Mouse (Mus musculus) telencephalon, adult 2 months (tissue): ENCODE measurements around the gene Trabd2b.
A peak's percentile ranks its signal among the peaks of the same experiment; 100 is the strongest.

Experiments
- DNase-seq: peaks from one replicate; pipeline ENCODE4 v3.0.0-alpha.2; 2011; ENCODE audit warnings: low read depth, low spot score

Trabd2b gene

GRCm38 (mm10) chr4:114492157-114492556, 85.6 kb downstream of the Trabd2b start:
- DNase-seq: no peak

- no peak for DNase-seq
Observed at GRCm38 (mm10) chr4:114494035-114494434, 87.5 kb downstream of the Trabd2b start.

GRCm38 (mm10) chr4:114495688-114496426, 89.3 kb downstream of the Trabd2b start:
- DNase-seq: no peak

GRCm38 (mm10) chr4:114499650-114500049, 93.1 kb downstream of the Trabd2b start:
- no peak for DNase-seq

GRCm38 (mm10) chr4:114500317-114500716, 93.8 kb downstream of the Trabd2b start:
- DNase-seq: no peak

- no peak for DNase-seq
Observed at GRCm38 (mm10) chr4:114501048-114501447, 94.5 kb downstream of the Trabd2b start.

GRCm38 (mm10) chr4:114501611-114502010, 95.1 kb downstream of the Trabd2b start:
- DNase-seq: no peak

- no peak for DNase-seq
Observed at GRCm38 (mm10) chr4:114504227-114505041, 97.9 kb downstream of the Trabd2b start.

GRCm38 (mm10) chr4:114509601-114510000, 103.1 kb downstream of the Trabd2b start:
- no peak for DNase-seq

GRCm38 (mm10) chr4:114511649-114512048, 105.1 kb downstream of the Trabd2b start:
- no peak for DNase-seq

- peak; percentile 60 for DNase-seq
Observed at GRCm38 (mm10) chr4:114513149-114513548, 106.6 kb downstream of the Trabd2b start.

- peak; percentile 22 for DNase-seq
Observed at GRCm38 (mm10) chr4:114515330-114515771, 108.8 kb downstream of the Trabd2b start.

- no peak for DNase-seq
Observed at GRCm38 (mm10) chr4:114516651-114517050, 110.1 kb downstream of the Trabd2b start.

- DNase-seq: no peak
Observed at GRCm38 (mm10) chr4:114518061-114518460, 111.5 kb downstream of the Trabd2b start.

GRCm38 (mm10) chr4:114518571-114518970, 112.0 kb downstream of the Trabd2b start:
- DNase-seq: no peak

- DNase-seq: no peak
Observed at GRCm38 (mm10) chr4:114519321-114519720, 112.8 kb downstream of the Trabd2b start.

- no peak for DNase-seq
Observed at GRCm38 (mm10) chr4:114519966-114520365, 113.4 kb downstream of the Trabd2b start.

- DNase-seq: no peak
Observed at GRCm38 (mm10) chr4:114523335-114524188, 117.0 kb downstream of the Trabd2b start.

- DNase-seq: no peak
Observed at GRCm38 (mm10) chr4:114531591-114531990, 125.1 kb downstream of the Trabd2b start.

GRCm38 (mm10) chr4:114533894-114534754, 127.6 kb downstream of the Trabd2b start:
- DNase-seq: no peak
